Mouse (Mus musculus) cerebellum, adult 9-10 months (tissue): ENCODE data around the gene Prdm9.

Experiments
- DNase-seq: peaks from one replicate; pipeline ENCODE4 v3.0.0; 2022

Prdm9 gene

GRCm38 (mm10) chr17:15526986-15527810 is 37.0 kb downstream of the Prdm9 start, which contains the start of gene Pdcd2:
Gene Pdcd2, minus strand, starts transcription at chr17:15527301.
- DNase-seq = peak; percentile 93

GRCm38 (mm10) chr17:15526304-15526703 is 37.9 kb downstream of the Prdm9 start:
- no peak for DNase-seq

GRCm38 (mm10) chr17:15518766-15519165 is 45.4 kb downstream of the Prdm9 start:
- DNase-seq = no peak

- DNase-seq = no peak
These were observed 46.0 kb downstream of the Prdm9 start for GRCm38 (mm10) chr17:15518186-15518585.

- DNase-seq = no peak
These were observed 46.4 kb downstream of the Prdm9 start for GRCm38 (mm10) chr17:15517776-15518175.

- no peak for DNase-seq
These were observed 53.5 kb downstream of the Prdm9 start for GRCm38 (mm10) chr17:15510694-15511093.

- DNase-seq = peak; percentile 97
These were observed 64.3 kb downstream of the Prdm9 start, which contains the start of the genes Psmb1 and Tbp for GRCm38 (mm10) chr17:15499656-15500394. Gene Psmb1, minus strand, starts transcription at chr17:15499751. Gene Tbp, plus strand, starts transcription at chr17:15499888.

- peak; percentile 70 for DNase-seq
These were observed 65.4 kb downstream of the Prdm9 start for GRCm38 (mm10) chr17:15498753-15499113.

GRCm38 (mm10) chr17:15497882-15498752 is 66.0 kb downstream of the Prdm9 start:
- peak; percentile 93 for DNase-seq
